Mouse (Mus musculus) 416B (cell line): Measurements from ENCODE around the gene 4930579F01Rik.

ENCODE experiments used
- DNase-seq: peaks from one replicate; pipeline ENCODE4 v3.0.0; 2011; ENCODE audit warnings: low read depth

Gene 4930579F01Rik

DNA sequence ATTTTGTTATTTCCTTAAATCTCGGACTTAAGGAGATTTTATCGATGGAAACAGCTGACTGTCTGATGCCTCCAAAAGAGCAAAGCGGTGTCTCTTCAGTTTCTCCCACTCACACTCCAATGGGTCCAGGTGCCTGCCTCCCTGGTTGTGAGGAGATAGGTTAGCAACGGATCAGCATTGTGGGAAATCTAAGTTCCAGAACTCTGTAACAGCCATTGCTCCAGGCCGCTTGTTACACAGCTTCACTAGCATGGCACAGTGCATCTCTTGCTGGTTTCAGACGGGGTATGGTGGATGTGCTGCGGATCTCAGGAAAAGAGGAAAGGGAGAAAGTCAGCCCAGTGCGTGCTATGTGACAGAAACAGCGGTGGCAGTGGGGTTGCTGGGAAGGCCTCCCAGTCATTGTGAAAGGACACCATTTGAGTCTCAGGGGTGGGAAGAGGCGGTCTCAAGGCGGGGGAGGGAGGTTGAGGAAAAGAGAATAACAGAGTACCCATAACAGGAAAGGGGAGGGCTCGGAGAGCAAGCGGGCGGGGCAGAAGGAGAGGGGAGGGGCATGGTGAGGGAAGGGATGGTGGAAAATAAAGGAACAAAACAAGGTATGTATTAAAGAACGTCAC, at the start of gene 4930579F01Rik:
Gene 4930579F01Rik, minus strand, starts transcription at position 143 of the 620 bp plus-strand sequence.
- DNase-seq = no peak

DNA sequence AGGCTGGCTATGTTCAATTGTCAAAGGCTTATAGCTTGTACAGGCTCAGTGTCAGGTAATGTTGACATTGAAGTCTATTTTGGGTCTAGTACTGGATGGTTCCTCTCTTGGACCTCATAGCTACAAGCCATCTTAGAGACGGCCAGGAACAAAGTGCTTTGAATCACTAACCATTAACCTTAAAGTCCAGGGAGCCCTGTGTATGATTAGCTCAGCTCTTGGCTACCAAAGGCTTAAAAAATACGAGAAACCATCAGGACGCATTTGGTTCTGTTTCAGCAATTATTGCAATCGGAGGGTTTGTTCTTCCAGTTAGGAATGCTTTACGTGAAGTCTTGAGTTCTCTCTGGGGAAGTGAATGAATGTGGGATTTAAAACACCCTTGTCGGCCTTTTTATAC, 49.3 kb upstream of the 4930579F01Rik start:
- DNase-seq = no peak

DNA sequence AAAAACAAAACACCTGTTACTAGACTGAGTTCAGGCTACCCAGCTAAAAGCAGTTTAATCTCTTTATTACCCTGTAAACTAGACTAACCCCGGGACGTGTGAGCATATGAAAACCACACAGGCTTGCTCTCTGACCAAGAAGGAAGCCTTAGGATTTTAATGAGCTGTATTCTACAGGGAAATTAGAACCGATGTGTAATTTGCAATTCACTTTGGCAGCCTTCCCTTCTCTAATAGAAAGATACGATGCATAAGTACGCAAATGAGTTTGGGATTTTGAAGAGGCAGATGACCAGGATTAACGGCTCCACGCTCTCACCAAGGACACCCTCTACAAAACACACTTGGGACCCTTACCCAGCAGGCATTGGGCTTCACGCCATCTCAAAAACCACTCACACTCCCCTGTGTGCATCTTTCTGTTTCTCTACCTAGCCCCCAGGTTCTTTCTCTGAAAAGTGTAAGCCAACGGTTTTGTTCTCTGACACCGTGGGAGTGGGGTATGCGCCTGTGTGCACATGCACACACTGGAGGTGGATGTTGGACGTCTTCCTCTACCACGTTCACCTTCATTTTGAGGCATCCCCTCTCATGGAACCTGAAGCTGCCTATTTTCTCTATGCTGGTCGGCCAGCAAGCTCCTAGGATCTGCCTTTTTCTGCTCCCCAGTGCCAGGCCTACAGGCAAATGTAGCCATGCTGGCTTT, 48.5 kb upstream of the 4930579F01Rik start:
- peak; percentile 37 for DNase-seq

DNA sequence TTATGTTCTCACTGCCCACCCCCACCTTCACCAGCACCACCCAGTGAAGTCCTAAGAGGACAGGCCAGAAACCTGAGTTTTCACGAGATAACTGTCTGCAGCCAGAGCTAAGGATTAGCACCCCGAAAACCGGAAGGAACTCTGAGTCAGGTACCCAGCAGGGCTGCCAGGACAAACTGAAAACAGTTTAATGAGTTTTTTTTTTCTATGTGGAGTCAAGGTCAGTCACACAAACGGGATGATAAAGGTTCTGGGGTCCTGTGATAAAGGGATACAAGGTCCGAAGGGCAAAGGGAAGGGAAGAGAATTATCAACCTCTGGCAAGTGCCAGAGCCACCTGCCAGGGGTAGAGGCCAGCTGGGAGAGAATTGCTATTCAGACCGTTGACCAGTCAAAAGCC, 47.7 kb upstream of the 4930579F01Rik start:
- peak; percentile 94 for DNase-seq

DNA sequence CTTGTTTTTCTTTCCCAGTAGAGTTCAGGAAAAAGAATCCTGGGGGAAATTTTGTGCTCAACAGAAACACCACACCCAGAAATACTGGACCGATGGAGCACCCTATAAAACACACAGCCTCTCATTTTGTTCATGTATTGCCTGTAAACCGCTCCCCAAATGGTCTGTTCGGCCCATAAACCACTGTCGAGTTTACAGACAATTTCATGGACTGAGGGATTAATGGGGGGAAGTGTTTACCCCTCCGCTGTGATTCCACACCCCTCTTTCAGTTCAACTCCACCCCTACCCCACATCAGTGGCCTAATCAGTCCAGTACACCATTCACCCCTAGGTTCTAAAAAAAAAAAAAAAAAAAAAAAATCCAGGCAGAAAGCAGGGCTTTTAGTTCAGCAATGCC, 47.3 kb upstream of the 4930579F01Rik start:
- no peak for DNase-seq

DNA sequence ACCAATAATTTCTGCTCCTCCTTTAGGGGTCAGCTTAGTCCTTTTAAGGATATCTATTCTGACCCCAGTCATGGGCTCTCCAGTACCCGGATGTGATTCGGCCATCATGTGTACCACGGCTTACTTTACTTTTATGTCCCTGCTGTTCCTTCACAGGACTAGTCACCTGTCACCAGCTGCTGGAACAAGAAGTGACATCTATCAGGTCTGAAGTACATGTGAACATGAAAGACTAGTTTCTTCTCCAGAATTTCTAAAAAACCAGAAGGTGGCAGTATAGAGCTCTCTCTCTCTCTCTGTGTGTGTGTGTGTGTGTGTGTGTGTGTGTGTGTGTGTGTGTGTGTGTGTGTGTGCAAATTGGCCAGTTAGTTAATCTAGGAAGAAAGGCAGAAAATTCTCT, 46.8 kb upstream of the 4930579F01Rik start:
- DNase-seq = peak; percentile 85

DNA sequence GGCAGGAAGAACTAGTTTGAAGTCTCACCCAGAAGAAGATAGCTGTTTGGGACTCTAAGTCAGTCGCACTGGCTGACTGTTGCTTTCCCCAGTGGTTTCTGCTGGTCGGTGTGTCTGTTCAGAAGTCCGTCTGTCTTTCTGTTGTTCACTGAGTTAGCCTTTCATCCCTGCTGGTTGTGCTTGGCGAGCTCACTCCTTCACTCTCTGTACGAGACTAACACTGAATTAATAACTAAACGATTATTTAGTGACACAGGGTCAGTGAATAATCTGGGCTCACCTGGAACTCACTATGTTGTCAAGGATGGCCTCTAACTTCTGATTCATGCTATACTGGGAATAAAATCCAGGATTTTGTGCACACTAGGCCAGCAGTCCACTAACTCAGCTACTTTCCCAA, 45.8 kb upstream of the 4930579F01Rik start:
- no peak for DNase-seq

DNA sequence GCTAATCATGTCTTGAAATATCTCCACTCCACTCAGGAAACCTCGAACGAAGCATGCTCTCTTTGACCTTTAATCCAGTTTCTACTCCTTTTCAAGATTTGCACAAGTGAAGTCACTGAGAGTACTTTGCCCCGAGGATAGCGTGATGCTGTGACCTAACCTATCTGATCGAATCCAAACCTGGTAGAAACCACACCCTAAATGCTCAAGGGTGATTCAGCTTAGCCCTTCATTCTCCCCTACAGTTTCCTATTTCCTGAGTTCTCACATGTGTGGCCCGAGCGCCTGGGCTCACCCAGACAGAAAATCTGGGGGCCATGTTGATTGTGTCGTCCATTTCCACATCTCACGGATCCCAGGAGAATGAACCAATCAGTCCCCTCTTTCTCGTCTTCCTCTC, 44.4 kb upstream of the 4930579F01Rik start:
- DNase-seq = peak; percentile 58

DNA sequence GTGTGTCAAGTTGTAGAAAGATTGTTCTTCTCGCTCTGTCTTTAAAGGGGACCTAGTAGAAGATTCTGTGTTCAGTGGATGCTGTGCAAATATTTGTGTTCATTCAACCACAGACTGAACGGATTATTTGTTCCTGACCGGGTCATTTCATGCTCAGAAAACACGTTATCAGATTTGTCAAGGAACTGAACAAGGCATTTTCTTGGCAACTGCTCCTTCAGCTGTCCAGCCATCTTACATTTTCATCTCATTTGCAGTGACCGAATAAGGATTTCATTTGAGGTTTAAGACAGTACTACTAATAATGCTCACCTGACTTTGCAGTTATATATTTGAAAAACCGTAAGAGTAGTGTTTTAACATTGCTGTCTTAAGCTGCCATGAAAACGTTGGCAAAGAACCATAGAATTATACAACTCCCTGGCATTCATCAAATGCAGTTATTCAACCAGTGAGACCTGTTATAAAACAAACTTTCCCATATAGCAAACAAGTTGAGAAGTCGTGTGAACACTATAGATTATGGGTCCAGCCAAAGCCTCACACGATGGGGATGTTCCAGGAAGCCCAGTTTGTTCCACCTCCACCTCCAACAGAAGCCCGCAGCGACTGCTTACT, 43.0 kb upstream of the 4930579F01Rik start:
- no peak for DNase-seq

DNA sequence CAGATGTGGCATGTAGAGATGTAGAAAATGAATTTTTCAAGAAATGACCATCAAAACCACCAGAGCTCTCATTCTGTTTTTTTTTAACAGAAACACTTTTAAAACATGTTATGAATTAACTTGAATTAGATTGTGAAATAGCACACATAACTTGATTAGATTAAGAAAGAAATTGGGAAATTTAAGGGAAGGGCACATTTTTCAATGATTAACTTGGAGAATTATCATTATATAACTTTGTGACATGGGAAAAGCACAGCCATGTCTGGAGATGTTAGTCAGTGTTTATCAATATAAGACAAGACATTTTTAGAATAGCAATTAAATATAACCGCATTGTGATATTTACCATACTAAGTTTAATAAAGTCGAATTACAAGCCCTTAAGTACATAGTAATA, 37.9 kb upstream of the 4930579F01Rik start:
- no peak for DNase-seq

DNA sequence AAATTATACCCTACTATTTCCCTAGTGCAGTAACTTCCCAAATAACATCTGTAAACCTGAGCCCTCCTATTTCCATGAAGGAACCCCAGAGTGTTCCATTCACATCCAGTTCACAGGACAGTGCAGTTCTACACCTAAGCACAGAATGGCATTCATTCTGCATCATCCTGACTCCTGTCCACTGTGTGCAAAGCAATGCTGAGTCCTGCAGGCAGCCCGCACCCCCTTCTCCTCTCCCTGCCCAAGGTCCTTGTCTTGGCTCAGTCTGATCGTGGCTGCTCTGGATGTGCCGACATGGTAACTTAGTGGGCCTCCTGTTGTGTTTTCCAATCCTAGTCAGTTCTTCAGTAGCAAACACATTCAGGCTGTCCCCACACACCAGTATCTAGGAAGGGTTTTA, 36.6 kb upstream of the 4930579F01Rik start:
- DNase-seq = no peak

DNA sequence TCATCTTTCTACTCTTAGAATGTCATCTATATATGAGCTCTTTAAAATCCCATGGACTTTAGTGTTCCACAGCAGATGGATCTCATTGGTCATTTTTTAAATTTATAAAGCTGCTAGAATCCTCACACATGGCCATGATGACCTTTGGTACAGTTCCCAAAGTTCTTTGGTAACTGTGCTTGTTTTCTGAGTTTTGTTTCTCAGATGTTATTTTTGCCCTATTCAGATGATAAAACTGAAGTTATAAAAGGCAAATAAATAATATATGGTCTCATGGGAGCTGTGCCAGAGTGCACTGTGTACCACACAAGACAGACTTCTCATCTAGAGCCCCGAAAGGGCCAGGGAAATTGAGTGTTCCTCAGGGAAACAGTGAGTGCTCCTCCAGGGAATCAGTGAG, 35.8 kb upstream of the 4930579F01Rik start:
- no peak for DNase-seq

DNA sequence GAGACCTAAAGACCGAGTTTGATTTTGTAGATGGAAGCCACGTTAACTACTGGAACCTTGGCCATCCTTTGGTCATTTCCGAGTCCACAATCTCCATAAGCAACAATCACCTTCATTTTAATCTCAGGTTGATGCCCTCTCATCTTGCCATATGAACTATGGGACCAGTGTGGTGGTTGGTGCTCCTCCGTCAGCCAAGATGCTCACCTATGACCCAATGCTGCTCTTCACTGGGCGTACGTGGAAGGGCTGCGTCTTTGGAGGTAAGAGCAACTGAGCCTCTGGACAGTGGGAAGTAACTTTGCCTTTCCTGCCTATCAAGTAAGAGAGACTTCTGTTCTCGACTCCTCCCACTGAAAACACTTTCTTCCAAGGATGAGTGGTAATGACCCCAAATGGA, 34.2 kb upstream of the 4930579F01Rik start:
- no peak for DNase-seq

DNA sequence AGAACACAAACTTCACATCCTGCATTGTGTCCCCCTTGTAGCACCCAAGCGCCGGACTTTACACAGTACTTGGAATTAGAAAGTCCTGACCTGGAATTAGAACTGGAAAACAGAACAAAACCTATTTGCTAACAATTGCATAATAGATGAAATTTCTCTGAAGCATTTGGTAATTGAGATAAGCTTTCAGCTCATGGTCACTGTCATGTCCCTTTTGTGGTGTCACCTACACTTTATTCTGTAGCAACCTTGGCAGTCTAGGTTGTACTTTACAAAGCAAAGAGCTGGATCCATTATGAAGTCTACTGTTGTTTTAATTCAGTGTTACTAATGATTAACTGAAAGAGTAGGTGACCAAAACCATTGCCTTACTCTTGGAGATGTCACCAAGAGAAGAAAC, 33.5 kb upstream of the 4930579F01Rik start:
- no peak for DNase-seq

DNA sequence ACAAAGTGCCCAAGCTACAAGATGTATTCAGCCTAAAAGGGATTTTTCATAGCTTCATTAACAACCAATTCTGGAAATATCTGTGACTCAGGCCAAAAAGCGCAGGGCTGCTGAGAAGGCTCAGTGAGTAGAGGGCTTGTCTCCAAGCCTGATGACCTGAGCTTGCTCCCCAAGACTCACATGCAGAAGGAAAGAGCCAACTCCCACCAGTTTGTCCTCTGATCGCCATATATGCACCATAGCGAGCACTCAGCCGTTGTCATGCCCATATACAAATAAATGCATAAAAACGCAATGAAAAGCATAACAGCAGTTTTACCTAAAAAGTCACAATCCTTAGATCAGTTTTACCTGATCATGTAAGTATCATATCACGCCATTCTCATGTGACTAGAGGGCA, 32.9 kb upstream of the 4930579F01Rik start:
- DNase-seq = no peak

DNA sequence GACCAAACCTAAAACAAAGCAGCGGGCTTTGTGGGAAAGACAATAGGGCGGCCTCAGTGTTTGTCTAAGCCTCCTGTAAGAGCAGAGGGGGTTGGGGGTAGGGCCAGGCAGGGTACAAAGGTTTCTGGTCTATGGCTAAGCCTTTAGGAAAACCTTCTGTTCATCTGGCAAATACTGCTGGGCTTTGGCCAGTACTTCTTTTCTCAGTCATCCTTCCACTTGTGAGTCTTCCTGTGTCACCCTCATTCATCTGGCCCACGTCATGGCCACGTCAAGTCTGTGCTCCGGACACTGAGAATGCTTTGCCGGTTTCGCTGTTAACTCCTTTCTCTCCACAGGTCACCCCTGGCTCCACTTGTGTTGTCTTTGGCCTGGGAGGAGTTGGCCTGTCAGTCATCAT, 32.2 kb upstream of the 4930579F01Rik start:
- no peak for DNase-seq

DNA sequence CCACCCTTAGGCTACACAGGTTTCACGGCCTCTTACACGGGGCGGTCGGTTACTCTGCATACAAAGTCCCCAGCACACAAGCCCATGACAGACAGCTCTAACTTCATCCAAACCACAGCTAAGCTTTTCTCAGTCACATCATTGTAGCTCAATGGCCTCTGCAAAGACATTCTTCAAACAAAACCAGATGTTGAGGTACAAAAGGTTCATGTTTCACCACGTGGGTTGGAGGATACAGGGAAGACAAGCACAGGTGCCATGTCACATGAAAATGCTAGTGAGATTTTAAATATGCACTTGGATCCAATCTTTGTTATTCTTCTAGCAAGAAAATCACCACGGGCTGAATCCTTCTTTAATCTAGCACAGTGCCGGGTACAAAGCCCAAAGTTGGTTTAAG, 31.7 kb upstream of the 4930579F01Rik start:
- DNase-seq = no peak

DNA sequence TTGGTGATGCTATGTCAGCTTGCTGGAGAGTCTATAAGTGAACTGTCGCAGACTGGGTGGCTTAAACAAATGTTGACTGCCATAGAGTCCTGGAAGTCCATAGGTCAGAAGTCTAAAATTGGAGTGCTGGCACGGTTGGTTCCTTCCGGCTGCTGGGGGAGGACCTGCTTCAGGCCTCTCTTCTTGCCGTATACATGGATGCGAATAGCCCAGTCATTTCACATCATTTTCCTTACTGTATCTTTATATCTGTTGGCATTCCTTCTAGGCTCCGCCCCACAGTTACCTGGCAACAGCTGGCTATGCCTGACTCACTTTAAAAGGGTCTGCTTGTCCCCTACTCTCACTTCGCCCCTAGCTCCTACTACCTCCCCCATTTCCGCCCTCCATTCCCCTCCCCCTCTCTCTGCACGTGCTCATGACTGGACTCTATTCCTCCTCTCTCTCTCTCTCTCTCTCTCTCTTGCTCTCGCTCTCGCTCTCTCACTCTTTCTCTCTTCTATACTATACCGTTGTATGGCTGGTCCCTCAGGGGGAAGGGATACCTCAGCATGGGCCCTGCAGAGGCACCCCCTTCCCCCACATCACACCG, 30.8 kb upstream of the 4930579F01Rik start:
- no peak for DNase-seq

DNA sequence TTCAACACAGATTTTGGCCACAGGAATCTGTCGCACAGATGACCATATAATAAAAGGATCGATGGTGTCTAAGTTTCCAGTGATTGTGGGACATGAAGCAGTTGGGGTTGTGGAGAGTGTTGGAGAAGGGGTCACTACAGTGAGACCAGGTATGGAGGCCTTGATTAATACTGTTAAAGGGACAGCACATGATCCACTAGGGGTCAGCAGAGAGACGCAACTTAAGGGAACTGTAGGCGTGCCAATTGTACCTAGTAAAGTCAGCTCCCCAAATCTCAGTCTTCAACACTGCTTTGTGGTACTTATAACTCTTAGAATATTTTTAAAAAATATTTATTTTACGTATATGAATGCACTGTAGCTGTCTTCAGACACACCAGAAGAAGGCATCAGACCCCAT, 29.3 kb upstream of the 4930579F01Rik start:
- peak; percentile 84 for DNase-seq

DNA sequence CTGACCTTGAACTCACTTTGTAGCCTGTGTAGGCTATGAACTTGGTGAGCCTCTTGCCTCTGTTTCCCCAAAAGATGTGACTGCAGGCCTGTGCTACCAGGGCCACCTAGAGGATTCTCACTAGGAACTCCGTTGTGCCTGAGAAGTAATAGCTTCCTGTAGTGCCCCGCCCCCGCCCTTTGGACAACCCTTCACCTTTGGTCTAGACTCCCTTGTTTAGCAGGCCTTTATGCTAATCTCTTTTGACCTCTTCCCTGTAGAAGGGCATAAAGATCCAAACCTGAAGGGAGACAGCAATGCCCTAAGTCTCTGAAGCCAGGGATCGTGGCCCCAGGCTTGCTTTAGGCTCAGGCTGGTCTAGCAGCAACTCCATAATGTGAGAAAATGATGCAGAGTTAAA, 28.9 kb upstream of the 4930579F01Rik start:
- no peak for DNase-seq

DNA sequence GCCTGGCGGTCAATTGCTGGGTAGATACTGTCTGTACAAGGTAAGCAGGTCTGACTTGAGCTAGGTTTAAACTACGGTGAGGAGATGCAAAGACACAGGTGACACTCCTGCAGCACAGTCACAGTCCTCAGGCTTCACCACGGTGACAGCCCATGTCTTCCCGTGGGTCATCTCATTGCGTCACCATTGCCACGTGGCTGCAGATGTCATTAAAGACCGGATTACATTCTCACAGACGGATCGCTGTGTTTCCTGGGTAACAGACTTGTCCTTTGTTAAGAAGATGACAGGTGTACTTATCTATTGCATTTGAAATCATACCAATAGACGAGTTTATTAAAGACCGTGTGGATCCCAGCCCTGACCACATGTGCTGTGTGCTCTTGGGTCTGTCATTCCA, 27.5 kb upstream of the 4930579F01Rik start:
- DNase-seq = no peak

DNA sequence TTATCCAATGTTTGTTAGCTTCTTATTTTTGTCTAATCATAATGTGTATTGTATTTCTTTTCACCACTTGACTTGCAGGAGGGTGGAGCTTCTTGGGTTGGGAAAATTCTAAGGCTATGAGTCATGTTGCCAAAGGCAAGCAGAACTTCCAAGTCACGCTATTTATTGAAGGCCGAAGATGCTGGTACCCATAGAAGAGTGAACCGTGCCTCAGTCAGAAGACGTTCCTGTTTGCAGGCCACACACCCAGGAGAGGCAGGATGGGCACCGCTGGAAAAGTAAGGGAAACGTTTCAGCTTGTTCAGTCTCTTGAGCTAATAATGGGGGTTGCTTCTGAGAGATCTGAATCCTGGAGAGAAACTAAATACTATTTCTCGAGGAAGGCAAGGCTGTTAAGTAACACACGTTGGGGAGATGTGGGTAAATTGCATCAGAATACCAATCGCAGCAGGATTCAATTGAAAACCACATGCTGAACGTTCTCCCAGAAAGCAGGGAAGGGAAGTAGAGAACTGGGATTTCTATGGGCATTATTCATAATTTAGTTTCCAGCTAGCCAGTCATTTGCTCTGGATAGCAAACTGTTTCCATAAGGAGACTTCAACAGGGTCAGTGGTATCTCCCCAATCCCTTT, 24.1 kb upstream of the 4930579F01Rik start, which contains the start of gene Adh7:
Gene Adh7, plus strand, starts transcription at position 130 of the 634 bp plus-strand sequence.
- DNase-seq = no peak

DNA sequence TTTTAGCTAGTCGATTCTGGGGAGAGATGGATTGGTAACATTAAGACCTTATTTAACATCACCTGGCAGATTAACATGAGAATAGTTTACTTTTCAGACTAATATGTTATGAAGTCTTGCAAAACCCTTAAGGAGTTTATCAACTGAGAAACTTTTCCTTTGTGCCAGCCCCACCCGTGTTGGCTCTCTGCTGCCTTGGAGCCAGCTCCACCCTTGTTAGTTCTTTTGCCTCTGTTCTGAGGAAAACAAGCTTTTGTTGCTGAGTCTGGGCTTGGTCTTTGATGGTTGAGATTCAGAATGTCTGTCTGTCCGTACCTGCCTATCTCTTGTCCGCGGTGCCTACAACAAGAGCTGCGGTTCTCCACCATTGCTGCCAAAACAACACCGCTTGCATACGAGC, 22.5 kb upstream of the 4930579F01Rik start:
- no peak for DNase-seq
